Mouse (Mus musculus): Measurements from ENCODE around the gene Zc3h7b.

Gene Zc3h7b

GRCm38 (mm10) chr15:81835007-81835880 is 90.4 kb downstream of the Zc3h7b start:
- POLR2A ChIA-PET: interaction anchor here in 3 of 4 experiments (0.7 to 6.3 kb wide), 16 partner anchors 10 to 199 kb away, joined by 3 to 55 read pairs (median 5); partner anchors contain the start of genes Aco2 (in 2 of the 3), Phf5a (in 2 of the 3), Polr3h (in 1 of the 3) and Tob2 (in 1 of the 3)
- CTCF ChIA-PET: interaction anchor here in 3 of 4 experiments (0.6 to 1.6 kb wide), 6 partner anchors 56 to 1555 kb away, joined by 3 to 5 read pairs (median 4); no protein-coding TSS in a partner anchor

GRCm38 (mm10) chr15:81836124-81836821 is 91.4 kb downstream of the Zc3h7b start:
- ChIA-PET CTCF (interaction anchor here (0.6 to 2.4 kb wide), 11 partner anchors 8 to 1556 kb away, joined by 3 to 10 read pairs (median 4); no protein-coding TSS in a partner anchor), POLR2A (interaction anchor here in 3 of 4 experiments (0.7 to 6.3 kb wide), 28 partner anchors 8 to 124 kb away, joined by 3 to 55 read pairs (median 5); partner anchors contain the start of genes Polr3h (in 2 of the 3), Tob2 (in 2 of the 3), Aco2 (in 1 of the 3) and Phf5a (in 1 of the 3))

- POLR2A ChIA-PET: interaction anchor here (0.5 to 6.3 kb wide), 25 partner anchors 7 to 1494 kb away, joined by 3 to 55 read pairs (median 4); partner anchors contain the start of genes Tob2 (in 2 of the 4), Aco2 (in 1 of the 4), Phf5a (in 1 of the 4) and Polr3h (in 1 of the 4)
Measured at GRCm38 (mm10) chr15:81836966-81837920, 92.4 kb downstream of the Zc3h7b start.

DNA sequence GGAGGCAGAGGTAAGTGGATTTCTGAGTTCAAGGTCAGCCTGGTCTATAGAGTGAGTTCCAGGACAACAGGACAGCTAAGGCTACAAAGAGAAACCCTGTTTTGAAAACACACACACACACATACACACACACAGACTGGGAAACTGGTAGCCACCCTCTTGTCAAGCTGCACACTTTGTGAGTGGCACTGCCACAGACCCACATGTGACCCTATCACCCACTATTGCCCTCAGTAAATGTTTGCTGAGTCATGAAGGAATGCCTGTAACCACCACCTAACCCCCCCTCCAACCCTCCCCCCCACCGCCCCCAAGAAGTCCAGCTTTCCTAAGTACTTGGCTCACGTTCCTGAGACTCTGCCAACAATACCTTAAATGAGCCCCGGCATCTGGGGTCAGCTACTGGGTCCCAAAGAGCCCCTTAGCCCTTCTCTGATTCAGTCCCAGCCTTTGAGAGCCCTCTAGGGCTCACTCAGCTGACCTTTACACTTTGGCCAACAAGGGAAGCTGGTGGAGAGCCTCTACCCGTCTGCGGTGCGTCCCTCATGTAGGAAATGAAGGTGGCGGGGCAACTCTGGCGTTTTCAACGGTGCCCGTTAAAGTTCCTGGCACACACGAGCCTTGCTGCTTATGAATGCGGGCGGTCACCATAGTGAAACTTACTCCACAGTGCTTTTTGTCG is 93.8 kb downstream of the Zc3h7b start:
- ChIA-PET POLR2A (interaction anchor here in 3 of 4 experiments (0.6 to 6.3 kb wide), 22 partner anchors 8 to 121 kb away, joined by 3 to 55 read pairs (median 4); partner anchors contain the start of genes Aco2 (in 2 of the 3), Phf5a (in 2 of the 3), Polr3h (in 1 of the 3) and Tef (in 1 of the 3)), CTCF (interaction anchor here (0.6 to 2.7 kb wide), 8 partner anchors 7 to 1555 kb away, joined by 3 to 21 read pairs (median 5); no protein-coding TSS in a partner anchor)

More at GRCm38 (mm10) chr15:81836966-81837920, 92.4 kb downstream of the Zc3h7b start:
- CTCF ChIA-PET: interaction anchor here (0.6 to 2.4 kb wide), 10 partner anchors 7 to 926 kb away, joined by 3 to 10 read pairs (median 3); no protein-coding TSS in a partner anchor

GRCm38 (mm10) chr15:81839634-81840033 is 94.8 kb downstream of the Zc3h7b start:
- POLR2A ChIA-PET: interaction anchor here in 3 of 4 experiments (0.6 to 6.3 kb wide), 28 partner anchors 8 to 176 kb away, joined by 3 to 55 read pairs (median 4); partner anchors contain the start of genes Tob2 (in 2 of the 3), Aco2 (in 1 of the 3), Phf5a (in 1 of the 3) and Polr3h (in 1 of the 3)
- CTCF ChIA-PET: interaction anchor here (0.8 to 2.7 kb wide), 9 partner anchors 8 to 65 kb away, joined by 3 to 21 read pairs (median 4); no protein-coding TSS in a partner anchor

- ChIA-PET CTCF (interaction anchor here (0.5 to 2.7 kb wide), 7 partner anchors 8 to 1776 kb away, joined by 3 to 21 read pairs (median 6); no protein-coding TSS in a partner anchor), POLR2A (interaction anchor here in 3 of 4 experiments (0.6 to 6.3 kb wide), 19 partner anchors 8 to 176 kb away, joined by 3 to 55 read pairs (median 4); partner anchors contain the start of genes Tob2 (in 2 of the 3), Aco2 (in 1 of the 3) and Phf5a (in 1 of the 3))
Measured at GRCm38 (mm10) chr15:81840306-81840705, 95.4 kb downstream of the Zc3h7b start.

- POLR2A ChIA-PET: interaction anchor here in 2 of 4 experiments (0.6 to 11.6 kb wide), 3 partner anchors 15 to 58 kb away, joined by 4 to 212 read pairs (median 50); partner anchors contain the start of gene Tob2 (in 2 of the 2)
- CTCF ChIA-PET: interaction anchor here in 2 of 4 experiments (1.4 to 5.4 kb wide), 2 partner anchors 11 kb away, joined by 4 to 43 read pairs; no protein-coding TSS in a partner anchor
Measured at GRCm38 (mm10) chr15:81842275-81842674, 97.4 kb downstream of the Zc3h7b start.

DNA sequence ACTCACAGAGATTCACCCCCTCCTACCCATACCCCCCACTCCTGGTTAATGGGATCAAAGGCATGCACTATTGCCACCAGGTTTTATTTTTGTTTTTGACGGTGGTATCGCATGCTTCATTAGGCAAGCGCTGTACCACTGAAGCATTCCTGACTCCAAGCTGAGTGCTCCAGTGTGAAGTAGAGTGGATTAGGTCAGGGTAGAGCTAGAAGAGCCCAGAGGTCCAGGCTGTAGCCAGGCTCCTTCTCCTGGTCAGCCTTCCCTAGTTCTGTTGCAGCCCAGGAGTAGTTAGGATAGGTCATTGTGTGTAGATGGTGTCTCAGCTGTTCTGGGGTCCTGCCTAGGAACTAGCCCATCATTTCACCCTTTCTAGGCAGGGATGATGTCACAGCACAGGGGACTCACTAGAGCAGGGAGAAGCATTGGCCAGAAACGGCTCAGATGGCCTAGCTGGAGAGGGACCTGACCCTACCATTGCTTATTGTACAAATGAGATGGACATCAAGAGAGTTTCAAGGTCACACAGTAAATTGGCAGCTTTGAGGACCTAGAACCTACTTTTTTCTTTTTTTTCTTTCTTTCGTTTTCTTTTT is 100.3 kb downstream of the Zc3h7b start:
- ChIA-PET POLR2A (interaction anchor here (0.6 to 11.6 kb wide), 26 partner anchors 9 to 1245 kb away, joined by 3 to 212 read pairs (median 4); partner anchors contain the start of genes Aco2 (in 2 of the 4), Phf5a (in 2 of the 4), Tob2 (in 2 of the 4) and Polr3h (in 1 of the 4)), CTCF (interaction anchor here (0.6 to 5.4 kb wide), 10 partner anchors 8 to 135 kb away, joined by 3 to 43 read pairs (median 3); partner anchors contain the start of gene 1700029P11Rik (in 1 of the 4))

DNA sequence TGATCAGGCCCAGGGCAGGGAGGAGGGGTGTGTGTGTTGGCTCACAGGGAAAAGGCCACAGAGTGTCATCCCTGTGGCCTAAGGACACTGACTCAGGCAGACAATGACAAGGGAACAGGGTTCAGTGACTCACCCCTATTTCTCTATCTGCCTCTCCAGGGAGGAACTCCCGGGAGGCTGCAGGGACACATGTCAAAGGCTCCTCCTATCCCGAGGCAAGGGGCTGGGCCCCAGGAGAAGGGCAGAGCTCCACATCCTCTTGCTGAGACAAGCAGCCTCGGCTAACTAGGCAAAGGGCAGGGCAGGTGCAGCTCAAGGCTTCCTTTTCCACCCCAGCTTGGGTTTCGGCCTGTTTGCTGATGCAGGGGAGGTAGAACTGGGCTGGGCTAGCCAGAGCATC is 100.9 kb downstream of the Zc3h7b start:
- ChIA-PET POLR2A (interaction anchor here in 3 of 4 experiments (0.5 to 11.6 kb wide), 22 partner anchors 9 to 916 kb away, joined by 3 to 212 read pairs (median 6); partner anchors contain the start of genes Aco2 (in 2 of the 3), Phf5a (in 2 of the 3), Polr3h (in 2 of the 3) and Tob2 (in 2 of the 3)), CTCF (interaction anchor here in 3 of 4 experiments (0.6 to 5.4 kb wide), 6 partner anchors 9 to 27 kb away, joined by 3 to 43 read pairs (median 4); no protein-coding TSS in a partner anchor)

Data from embryonic stem cell, embryonic (primary cell).